Mouse (Mus musculus): ENCODE data around the gene Enox1.

The Enox1 gene

GRCm38 (mm10) chr14:77279143-77279542, 122.6 kb downstream of the Enox1 start:
- DNase-seq = no peak

DNA sequence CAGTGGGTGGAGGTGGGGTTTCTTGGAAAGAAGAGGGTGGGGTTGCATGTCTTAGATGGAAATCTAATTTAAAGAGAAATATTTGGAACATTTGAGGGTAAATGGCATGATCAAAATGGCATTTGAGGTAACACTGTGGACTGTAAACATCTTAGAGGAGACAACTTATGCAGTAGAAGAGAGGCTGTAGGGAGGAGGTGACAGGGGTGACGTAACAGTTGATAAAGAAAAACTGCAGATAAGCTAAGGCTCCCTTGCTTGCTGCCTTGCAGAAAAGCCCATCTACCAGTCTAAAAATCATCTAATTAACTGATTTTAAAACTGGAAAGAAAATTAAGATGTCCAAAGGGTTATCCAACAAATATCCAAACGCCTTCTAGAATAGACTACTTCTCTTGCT, 123.9 kb downstream of the Enox1 start:
- DNase-seq = no peak

DNA sequence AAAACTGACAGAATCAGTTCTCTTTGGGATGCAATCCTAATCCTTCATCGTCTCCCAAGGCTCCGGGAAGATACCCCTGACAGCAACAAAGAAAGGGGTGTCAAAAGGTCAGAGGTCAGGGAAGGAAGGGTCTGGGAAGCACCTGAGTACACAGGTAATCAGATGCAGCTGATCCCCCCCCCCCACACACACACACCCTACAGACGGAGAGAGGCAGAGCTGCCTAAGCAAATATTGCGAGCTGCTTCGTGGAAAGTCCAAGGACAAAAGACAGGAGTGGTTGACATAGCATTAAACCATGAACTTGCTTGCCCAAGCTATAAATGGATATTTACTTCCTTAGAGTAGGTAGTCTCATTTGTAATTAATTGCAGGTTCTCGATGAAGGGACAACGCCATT, 124.3 kb downstream of the Enox1 start:
- DNase-seq = no peak

DNA sequence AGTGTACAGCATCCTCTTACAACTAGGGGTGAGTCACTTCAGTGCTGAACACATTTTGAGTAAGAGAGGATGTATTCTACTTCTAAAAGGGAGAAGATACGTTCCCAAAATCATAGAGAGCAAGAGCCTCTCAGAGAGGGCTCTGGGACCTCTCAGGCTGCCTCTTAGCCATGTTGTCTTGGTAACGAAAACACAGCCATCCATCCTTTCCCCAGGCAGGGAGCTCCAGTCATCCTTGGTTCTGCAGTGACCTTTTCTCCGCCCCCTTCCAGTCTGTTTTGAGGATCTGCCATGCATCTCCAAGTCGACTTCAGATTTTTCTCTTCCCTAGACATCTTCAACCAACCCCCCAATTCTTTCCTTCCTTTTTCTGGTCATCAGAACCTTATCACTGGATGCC, 127.4 kb downstream of the Enox1 start:
- DNase-seq = no peak

- DNase-seq = no peak
These were observed 128.9 kb downstream of the Enox1 start for GRCm38 (mm10) chr14:77285453-77285852.

- DNase-seq = no peak
These were observed 135.2 kb downstream of the Enox1 start for GRCm38 (mm10) chr14:77291756-77292155.

DNA sequence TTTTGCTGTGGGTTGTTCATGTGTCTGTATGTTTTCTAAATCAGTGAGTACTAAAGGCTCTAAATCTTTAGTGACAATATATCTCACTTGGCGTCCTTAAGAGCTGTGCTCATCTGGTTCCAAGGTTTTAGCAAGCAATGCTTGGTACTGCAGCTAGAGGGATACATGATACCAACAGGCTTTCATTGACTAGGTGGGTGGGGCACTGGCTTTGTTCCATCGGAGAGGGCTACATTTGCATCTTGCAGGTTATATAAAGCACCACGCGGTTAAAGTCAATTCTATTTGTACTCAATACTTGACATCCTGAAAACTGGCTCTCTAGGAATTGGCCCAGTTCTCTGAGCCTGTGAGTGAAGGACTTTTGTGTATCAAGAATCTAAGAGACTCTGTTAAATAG, 140.5 kb downstream of the Enox1 start:
- no peak for DNase-seq

DNA sequence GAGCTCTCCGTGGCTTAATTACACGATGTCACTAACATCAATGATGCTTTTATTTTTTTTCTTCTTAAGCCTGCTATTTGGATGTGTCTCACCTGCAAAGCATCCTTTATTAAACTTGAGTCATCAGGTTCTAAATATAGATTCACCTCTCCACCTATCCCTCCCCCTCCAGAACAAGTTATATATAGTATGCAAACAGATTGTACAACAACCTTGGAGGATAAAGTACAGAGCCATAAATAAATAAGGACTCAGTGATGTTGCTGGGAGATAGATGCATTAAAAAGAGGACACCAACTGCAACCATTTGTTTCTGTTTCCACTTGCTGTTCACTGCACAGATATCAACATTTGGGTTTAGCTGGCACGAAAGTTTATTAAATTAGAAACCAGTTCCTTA, 141.8 kb downstream of the Enox1 start:
- no peak for DNase-seq

- peak; percentile 39 for DNase-seq
These were observed 153.0 kb downstream of the Enox1 start for GRCm38 (mm10) chr14:77309571-77309970.

DNA sequence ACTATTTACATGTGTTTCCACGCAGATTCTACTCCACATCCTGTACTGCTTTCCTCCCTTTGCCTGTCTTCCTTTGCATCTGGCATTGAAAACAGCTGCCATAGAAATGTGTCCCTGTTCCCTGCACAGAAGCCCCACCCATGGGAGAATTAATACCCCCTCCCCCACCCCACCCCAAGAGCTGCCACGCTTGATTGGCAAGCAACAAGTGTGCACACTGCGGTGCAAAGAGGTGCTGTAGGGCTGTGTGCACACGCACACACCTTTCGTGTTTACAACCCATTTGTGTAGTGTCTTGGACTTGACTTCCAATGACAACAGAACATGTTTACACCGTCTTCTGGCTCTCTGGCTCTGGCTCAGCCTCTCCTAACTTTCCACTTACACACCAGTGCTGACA, 154.9 kb downstream of the Enox1 start:
- DNase-seq = no peak

GRCm38 (mm10) chr14:77319396-77319795, 162.8 kb downstream of the Enox1 start:
- peak; percentile 6 for DNase-seq

- DNase-seq = no peak
These were observed 167.8 kb downstream of the Enox1 start for GRCm38 (mm10) chr14:77324348-77324747.

DNA sequence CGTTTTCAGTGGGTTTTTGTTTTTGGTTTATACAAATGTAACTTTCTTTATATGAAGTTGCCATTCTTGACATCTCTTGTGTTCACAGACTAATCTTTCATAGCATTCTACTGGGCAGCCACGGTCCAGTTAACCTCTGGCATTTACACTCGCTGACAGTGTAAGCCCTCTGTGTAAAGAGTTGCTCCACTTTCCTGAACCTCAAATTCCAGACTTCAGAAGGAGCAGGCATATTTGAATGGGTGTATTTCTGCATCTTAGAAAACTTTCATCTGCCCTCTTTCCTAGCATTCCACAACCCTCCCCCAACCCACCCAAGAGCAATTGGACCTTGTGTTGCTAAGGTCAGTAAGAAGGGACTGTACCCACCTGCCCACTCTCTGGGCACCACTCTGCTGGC, 171.1 kb downstream of the Enox1 start:
- DNase-seq = no peak

DNA sequence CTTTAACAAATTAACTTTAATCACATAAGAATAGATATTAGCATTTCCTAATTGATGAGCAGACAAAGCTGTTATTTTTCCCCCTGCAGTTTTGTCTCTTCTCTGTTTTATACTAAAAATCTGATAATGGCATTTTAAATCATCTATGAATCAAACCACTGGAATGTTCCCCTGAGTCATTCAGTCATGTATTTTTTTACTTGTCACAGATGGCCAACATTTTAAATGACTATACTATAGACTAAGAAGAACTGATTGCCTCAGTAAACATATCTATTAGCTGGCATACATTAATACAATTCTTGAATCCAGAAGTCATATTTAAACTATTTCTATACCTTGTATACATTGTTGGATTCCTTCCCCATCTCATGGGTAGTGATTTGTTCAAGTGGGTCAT, 173.2 kb downstream of the Enox1 start:
- no peak for DNase-seq

GRCm38 (mm10) chr14:77343662-77344340, 187.2 kb downstream of the Enox1 start:
- DNase-seq = peak; percentile 40

- no peak for DNase-seq
These were observed 189.7 kb downstream of the Enox1 start for GRCm38 (mm10) chr14:77346296-77346695.

DNA sequence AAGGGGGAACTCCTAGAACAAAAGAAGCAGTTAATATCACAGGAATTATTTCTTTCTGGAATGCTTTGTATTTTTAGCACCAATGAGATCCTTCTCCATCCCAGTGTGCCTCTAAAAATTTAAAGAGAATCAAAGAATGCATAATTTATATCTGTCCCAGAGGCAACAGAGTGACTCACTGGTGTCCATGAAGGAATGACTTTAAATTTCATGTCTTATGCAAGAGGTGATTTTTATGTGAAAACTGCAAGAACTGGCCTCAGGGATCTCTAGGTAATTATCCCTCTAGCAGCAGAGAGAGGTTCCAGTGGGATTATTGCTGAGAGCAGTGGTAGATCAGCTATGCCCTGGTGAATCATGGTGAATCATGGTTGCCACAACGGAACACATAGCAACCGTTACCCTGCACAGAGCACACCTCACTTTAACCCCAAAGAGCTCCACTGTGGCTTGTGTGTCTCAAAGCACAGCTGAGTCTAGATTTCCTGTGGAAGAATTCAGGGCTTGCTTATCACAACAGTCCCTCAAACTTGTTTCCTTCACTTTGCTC, 195.3 kb downstream of the Enox1 start:
- DNase-seq = no peak

GRCm38 (mm10) chr14:77362662-77363061, 206.1 kb downstream of the Enox1 start:
- DNase-seq = no peak

- no peak for DNase-seq
These were observed 211.8 kb downstream of the Enox1 start for GRCm38 (mm10) chr14:77368411-77368810.

GRCm38 (mm10) chr14:77369070-77369469, 212.5 kb downstream of the Enox1 start:
- DNase-seq = no peak

- no peak for DNase-seq
These were observed 214.0 kb downstream of the Enox1 start for GRCm38 (mm10) chr14:77370521-77370920.

GRCm38 (mm10) chr14:77371977-77372376, 215.4 kb downstream of the Enox1 start:
- DNase-seq = no peak

DNA sequence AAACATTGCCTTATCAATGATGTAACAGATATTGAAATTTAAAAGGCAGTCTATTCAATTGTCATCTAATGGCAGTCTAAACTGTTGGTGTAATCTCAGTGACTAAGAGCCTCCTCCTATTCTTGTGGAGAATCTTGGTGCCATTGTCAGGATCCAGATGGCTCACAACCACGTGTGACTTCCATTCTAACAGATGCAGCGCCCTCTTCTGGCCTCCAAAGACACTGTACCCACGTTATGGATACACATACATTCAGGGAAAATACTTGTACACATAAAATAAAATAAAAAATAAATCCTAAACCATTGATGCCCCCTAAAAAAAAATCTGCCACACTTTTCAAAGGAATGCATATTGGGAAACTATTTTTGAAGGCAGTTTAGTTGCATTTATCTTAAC, 216.6 kb downstream of the Enox1 start:
- no peak for DNase-seq

- no peak for DNase-seq
These were observed 218.5 kb downstream of the Enox1 start for GRCm38 (mm10) chr14:77375054-77375453.

DNA sequence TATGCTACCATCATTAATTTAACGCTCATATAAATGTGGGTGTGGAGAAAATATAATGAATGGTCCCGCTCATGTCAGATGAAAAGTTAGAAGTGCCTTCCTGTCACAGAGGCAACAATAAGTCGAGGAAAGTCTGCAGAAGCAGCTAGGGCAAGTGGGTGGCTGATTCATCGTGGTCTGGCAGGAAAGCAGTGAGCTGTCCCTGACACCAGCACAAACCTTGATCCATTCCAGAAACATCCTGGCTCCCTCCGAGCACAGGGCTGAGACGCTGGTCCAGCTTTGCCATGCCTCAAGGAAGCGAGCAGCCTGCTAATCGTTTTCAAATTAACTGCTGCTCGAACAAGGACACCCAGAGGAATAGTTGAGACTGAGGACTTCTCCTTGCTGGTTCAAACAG, 219.1 kb downstream of the Enox1 start:
- no peak for DNase-seq

Measured in lung, postnatal 10 days (tissue).